Mouse (Mus musculus) heart, embryonic 14.5 days (tissue): Measurements from ENCODE around the gene Il11ra1. TPM values are rescaled to one million over a fixed set of nuclear protein-coding genes. Genes with fewer than 3 reads are reported as not detected.

ENCODE experiments used
- ATAC-seq: fragments of 200-750 bp; cut with Nextera tagmentation; 2 replicates; pipeline ENCODE4 v1.8.0; 2017; ENCODE audit warnings: low read depth, moderate TSS enrichment; ENCODE audit not compliant: insufficient number of reproducible peaks, insufficient read depth, low FRiP score
- H3K27ac ChIP-seq, 2 experiments: fragments of 200-500 bp in 1 of 2; fragments of 300-500 bp in 1 of 2; sonication (generic) in 1 of 2; replicated peaks in 1 of 2; 2 replicates each; pipeline ENCODE4 v1.5.1; 2012 to 2014; ENCODE audit warnings: low read depth in 2 of 2, low read length in 2 of 2, control low read depth in 1 of 2, mild to moderate bottlenecking in 1 of 2, mixed read lengths in 1 of 2; ENCODE audit not compliant: control insufficient read depth in 1 of 2, insufficient read depth in 1 of 2
- H3K27me3 ChIP-seq: fragments of 300-500 bp; sonication (generic); 2 replicates; pipeline ENCODE4 v1.6.1; 2014; ENCODE audit warnings: mild to moderate bottlenecking, low read length, control low read depth; ENCODE audit not compliant: control insufficient read depth, insufficient read depth
- H3K36me3 ChIP-seq: fragments of 300-500 bp; sonication (generic); 2 replicates; pipeline ENCODE4 v1.6.1; 2014; ENCODE audit warnings: mild to moderate bottlenecking, control low read depth, low read length, mixed read lengths; ENCODE audit not compliant: control insufficient read depth, insufficient read depth
- H3K4me1 ChIP-seq, 2 experiments: fragments of 200-500 bp in 1 of 2; fragments of 300-500 bp in 1 of 2; sonication (generic) in 1 of 2; 2 replicates each; pipeline ENCODE4 v1.6.1; 2012 to 2014; ENCODE audit warnings: low read length in 2 of 2, control low read depth in 1 of 2, mixed read lengths in 1 of 2; ENCODE audit not compliant: control insufficient read depth in 2 of 2, insufficient read depth in 2 of 2
- H3K4me2 ChIP-seq: fragments of 300-500 bp; sonication (generic); 2 replicates; pipeline ENCODE4 v1.6.1; 2014; ENCODE audit warnings: mild to moderate bottlenecking, low read length
- H3K4me3 ChIP-seq, 2 experiments: fragments of 200-500 bp in 1 of 2; fragments of 300-500 bp in 1 of 2; sonication (generic) in 1 of 2; 2 replicates each; pipeline ENCODE4 v1.5.1; 2012 to 2014; ENCODE audit warnings: low read length in 2 of 2, mild to moderate bottlenecking in 2 of 2, control low read depth in 1 of 2, low read depth in 1 of 2, moderate library complexity in 1 of 2; ENCODE audit not compliant: control insufficient read depth in 1 of 2, insufficient read depth in 1 of 2
- H3K9ac ChIP-seq: fragments of 300-500 bp; sonication (generic); 2 replicates; pipeline ENCODE4 v1.6.1; 2014; ENCODE audit warnings: mild to moderate bottlenecking, low read length
- H3K9me3 ChIP-seq: fragments of 300-500 bp; sonication (generic); 2 replicates; pipeline ENCODE4 v1.6.1; 2016; ENCODE audit warnings: low read length, control low read depth; ENCODE audit not compliant: control insufficient read depth
- WGBS: fragments of 180-500 bp; shearing (Covaris S2); extraction: QIAGEN DNeasy Blood & Tissue Kit; methylation state at CpG from one replicate; pipeline ENCODE4 v1.1.7; 2014; 5-methylcytosine and 5-hydroxymethylcytosine counted together
- polyA plus RNA-seq: library from polyadenylated mRNA; unstranded; fragments of >200 nt; fragmentation: Nextera tagmentation; extraction: Ambion mirVana; gene quantifications from 2 replicates; pipeline ENCODE4 v1.2.1, GENCODE M21; 2014

Il11ra1 gene
- polyA plus RNA-seq, 1 experiment from 2014 or later, result 136 TPM

DNA sequence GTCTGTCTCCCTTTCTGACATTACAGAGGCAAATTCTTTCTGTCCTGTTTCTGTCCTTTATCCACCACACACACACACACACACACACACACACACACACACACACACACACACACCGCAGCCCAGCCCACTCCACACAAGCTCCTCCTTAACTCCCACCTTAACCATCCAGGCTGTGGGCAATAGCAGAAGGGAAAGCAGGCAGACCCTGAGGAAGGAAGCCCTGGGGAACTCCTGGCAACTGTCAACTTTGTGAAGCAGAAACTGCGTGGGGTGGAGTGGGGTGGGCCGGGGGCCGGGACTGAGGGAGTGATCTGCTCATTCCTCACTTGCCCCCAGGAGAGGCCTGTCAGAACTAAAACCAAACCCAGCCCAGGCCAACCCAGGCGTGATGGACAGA lies 28.3 kb upstream of the Il11ra1 start:
- no peak overlapping the region for H3K4me2 ChIP-seq
- H3K4me3 ChIP-seq, result no peak overlapping the region
- no peaks in the 10 kb centered on the region for H3K9me3 ChIP-seq
- peaks cover 15 to 22% of the 10 kb centered on the region in 2 experiments for H3K4me1 ChIP-seq
- peaks cover 13% of the 10 kb centered on the region; the same call in 1 of the 2 replicates for H3K27me3 ChIP-seq
- 27% methylated on average over 5 of the region's 5 CpGs for WGBS
- no peak for ATAC-seq
- no peaks in the 10 kb centered on the region for H3K36me3 ChIP-seq
- no peak overlapping the region for H3K9ac ChIP-seq
- H3K27ac ChIP-seq, result no peak overlapping the region

DNA sequence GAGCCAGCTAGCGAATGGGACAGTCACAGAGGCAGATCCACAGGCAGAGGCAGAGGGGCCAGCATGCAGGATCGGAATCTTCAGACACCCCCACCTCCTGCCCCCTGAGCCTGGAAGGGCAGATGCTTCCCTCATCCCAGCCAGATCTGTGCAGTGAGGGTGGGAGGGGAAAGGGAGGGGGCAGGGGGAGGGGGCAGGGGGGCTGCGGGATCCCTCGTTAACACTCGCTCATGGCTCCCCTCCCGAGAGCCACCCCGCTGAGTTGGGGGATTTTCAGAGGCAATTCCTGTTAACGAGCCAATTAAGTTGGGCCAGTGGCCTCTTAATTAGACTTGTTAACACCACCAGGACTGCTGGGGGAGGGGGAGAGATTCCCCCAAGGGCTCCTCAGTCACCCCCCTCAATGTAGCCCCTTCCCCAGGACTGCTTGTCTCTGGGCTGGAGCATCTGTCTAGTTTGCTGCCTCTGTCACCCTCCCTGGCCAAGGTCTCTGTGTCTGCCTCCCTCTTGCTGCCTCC lies 27.8 kb upstream of the Il11ra1 start:
- Histone ChIP-seq H3K27me3 (peaks cover 13% of the 10 kb centered on the region; the same call in 1 of the 2 replicates), H3K9me3 (no peaks in the 10 kb centered on the region), H3K9ac (no peak overlapping the region), H3K4me3 (no peak overlapping the region), H3K36me3 (no peaks in the 10 kb centered on the region), H3K27ac (no peak overlapping the region), H3K4me1 (peaks cover 20 to 27% of the 10 kb centered on the region in 2 experiments), H3K4me2 (no peak overlapping the region)
- no peak for ATAC-seq
- 32% methylated on average over 8 of the region's 8 CpGs for WGBS

DNA sequence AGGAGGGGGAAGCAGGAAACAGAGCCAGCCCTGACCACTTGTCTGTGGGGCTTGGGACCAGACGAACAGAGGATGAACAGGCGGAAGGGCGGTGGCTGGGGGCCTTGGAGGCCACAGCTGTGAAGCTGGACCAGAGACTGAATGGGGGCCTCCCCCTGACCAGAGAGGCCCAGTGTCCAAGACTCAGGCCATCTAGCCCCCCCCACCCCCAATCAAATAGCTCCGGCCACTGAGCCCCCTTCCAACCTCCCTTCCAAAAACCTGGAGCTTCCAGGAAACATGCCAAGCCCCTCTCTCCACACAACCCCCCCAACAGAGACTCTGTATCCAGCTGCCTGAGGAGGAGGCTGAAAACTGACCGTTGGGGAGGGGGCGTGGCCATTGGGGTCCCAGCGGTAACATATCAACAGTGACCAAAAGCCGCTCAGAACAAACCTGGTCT lies 27.2 kb upstream of the Il11ra1 start:
- Histone ChIP-seq H3K9me3 (no peaks in the 10 kb centered on the region), H3K4me1 (peaks cover 25 to 32% of the 10 kb centered on the region in 2 experiments), H3K4me3 (no peak overlapping the region), H3K9ac (no peak overlapping the region), H3K4me2 (no peak overlapping the region), H3K36me3 (no peaks in the 10 kb centered on the region), H3K27ac (no peak overlapping the region), H3K27me3 (peaks cover 13% of the 10 kb centered on the region; the same call in 1 of the 2 replicates)
- ATAC-seq, result no peak
- 34% methylated on average over 8 of the region's 8 CpGs for WGBS

DNA sequence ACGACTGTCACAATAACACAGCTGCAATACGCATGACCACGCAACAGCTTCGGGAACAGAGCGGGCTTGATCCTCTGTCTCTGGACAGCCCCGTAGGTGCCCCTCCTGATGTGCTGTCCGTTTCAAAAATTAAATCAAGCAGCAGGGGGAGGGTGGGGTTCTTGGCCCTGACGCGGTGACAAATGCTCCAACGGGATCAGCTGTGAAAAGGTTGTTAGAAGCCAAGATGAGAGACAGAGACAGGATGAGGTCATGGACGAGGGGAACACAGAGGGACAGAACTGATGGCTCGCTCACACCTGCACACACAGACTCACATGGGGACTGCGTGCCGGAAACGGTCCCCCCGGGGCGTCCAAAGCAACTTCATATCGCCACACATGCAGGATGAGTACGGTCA lies 26.6 kb upstream of the Il11ra1 start:
- H3K4me1 ChIP-seq, result peaks cover 29 to 38% of the 10 kb centered on the region in 2 experiments
- no peak for ATAC-seq

DNA sequence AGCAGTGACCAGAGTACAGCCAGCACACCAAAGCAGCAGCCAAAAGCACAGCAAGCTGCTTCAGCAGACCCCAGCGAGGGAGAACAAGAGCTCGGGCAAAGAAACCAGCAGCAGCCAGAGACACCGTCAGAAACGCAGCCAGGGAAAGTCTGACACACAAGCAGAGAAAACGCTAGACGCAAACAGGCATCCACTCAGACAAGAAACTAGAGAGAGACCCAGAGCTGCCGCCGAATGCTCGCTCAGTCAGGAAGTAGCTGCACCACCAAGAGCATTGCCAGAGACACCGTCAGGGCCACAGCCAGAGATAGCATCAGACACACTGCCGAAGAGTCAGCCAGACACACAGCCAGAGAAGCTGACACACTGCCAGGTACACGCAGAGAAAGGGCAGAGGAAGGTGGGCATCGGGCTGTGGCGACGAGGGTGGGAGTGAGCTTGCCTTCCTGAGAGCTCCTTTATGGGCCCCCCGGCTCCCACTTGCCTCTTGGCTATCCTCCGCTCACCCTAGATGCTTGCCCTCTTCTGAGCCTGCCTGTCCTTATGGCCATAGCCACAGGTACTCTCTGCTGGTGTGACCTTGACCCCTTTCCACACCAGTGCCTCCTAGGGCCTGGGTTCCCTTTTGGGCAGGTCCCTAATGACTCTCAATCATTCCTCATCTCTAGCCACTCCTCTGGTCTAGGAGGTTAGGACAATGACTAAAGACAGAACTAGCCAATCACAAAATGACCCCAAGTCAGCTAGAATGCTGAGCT lies 23.4 kb upstream of the Il11ra1 start:
- Histone ChIP-seq H3K4me3 (no peak overlapping the region), H3K9me3 (no peaks in the 10 kb centered on the region), H3K36me3 (no peaks in the 10 kb centered on the region), H3K9ac (peak overlapping the region; percentile 47), H3K27me3 (peaks cover 13% of the 10 kb centered on the region), H3K4me1 (peaks cover 43 to 61% of the 10 kb centered on the region in 2 experiments), H3K4me2 (peak overlapping the region; percentile 7; the same call in 1 of the 2 replicates), H3K27ac (peak overlapping the region in 1 of 2 experiments; percentile 34; a peak in 3 of 4 replicates)
- WGBS, result 37% methylated on average over 17 of the region's 17 CpGs
- no peak for ATAC-seq

More for the DNA sequence above, 26.6 kb upstream of the Il11ra1 start:
- Histone ChIP-seq H3K9me3 (no peaks in the 10 kb centered on the region), H3K4me3 (no peak overlapping the region), H3K27me3 (peaks cover 13% of the 10 kb centered on the region; the same call in 1 of the 2 replicates), H3K4me2 (no peak overlapping the region), H3K27ac (no peak overlapping the region), H3K9ac (no peak overlapping the region), H3K36me3 (no peaks in the 10 kb centered on the region)
- WGBS, result 62% methylated on average over 19 of the region's 19 CpGs

DNA sequence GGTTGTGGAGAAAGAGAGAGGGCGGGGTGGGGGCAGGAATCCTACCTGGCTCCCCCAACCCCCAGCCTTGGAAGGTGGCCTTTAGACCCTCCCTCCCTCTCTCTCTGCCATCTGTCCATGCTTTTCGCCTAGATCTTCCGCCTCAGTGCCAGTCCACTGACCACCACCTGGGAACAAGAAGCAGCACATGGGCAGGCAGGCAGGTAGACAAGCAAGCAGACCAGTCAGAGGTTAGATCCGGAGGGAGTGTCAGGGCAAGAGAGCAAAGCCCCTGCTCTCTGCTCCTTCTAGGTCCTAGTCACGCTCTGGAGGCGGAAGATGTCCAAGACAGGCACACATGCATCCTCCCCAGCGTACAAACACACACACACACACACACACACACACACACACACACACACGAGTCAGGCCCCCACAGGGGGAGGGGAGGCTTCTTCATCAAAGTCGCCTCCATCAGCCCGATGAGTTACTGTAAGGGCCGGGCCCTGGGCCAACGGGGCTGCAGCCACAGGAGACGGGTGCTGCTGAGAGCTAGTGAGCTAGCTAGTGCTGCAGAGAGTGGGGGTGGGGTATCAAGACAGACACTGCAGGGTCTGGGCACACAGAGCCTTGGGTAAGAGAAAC lies 22.7 kb upstream of the Il11ra1 start:
- Histone ChIP-seq H3K4me1 (peaks cover 43 to 55% of the 10 kb centered on the region in 2 experiments), H3K36me3 (no peaks in the 10 kb centered on the region), H3K27me3 (peaks cover 11% of the 10 kb centered on the region), H3K9me3 (no peaks in the 10 kb centered on the region), H3K9ac (0 out of 2 replicates have a peak overlapping the region, but pooled peaks have one; percentile 8), H3K4me3 (no peak overlapping the region), H3K27ac (peak overlapping the region; percentile 2 to 50; a peak in 3 of 4 replicates), H3K4me2 (no peak overlapping the region)
- peak; percentile 67 for ATAC-seq
- 42% methylated on average over 13 of the region's 13 CpGs for WGBS

DNA sequence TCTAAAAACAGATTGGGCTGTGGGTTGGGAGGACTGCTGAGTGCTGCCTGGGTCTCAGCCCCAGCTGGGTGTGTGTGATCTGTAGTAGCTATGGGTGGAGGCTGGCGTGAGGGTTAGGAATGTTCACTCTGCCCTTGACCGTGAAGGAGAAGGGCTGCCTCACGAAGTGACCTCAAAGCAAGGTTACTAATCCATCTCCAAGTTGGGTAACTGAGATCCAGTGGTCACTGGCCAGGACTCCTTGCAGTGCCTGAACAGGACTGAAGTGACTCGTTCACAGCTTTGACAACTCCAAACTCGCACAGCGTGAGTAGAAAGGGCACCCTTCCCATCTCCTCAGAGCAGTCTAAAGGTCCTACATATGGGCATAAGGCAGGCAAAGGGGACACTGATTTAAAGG lies 20.9 kb upstream of the Il11ra1 start:
- Histone ChIP-seq H3K4me1 (peaks cover 33 to 55% of the 10 kb centered on the region in 2 experiments), H3K36me3 (no peaks in the 10 kb centered on the region), H3K27ac (no peak overlapping the region; a peak in 1 of 4 replicates), H3K9me3 (no peaks in the 10 kb centered on the region), H3K27me3 (peaks cover 9% of the 10 kb centered on the region), H3K9ac (0 out of 2 replicates have a peak overlapping the region, but pooled peaks have one; percentile 25), H3K4me2 (no peak overlapping the region), H3K4me3 (no peak overlapping the region)
- 42% methylated on average over 6 of the region's 6 CpGs for WGBS
- ATAC-seq, result no peak
